Comparison of ENCODE assay signal across 28 mouse cellular contexts in genomic region chr5:90617859-90618258, GRCm38 (mm10). TPM values are rescaled to one million over a fixed set of nuclear protein-coding genes. Genes with fewer than 3 reads are reported as not detected.
DNase-seq lines count a peak whose midpoint lies in the region; ATAC-seq lines count a peak whose summit lies in the region.
"Had no signal": no experiment of that assay in that cellular context is flagged by ENCODE, and none has a peak within 500 bp of the region (broad histone marks: within the 10 kb centered on the region; RNA-seq: fewer than 3 reads in every experiment).

No protein-coding gene starts in this region.

- H3K4me3 ChIP-seq in midbrain, embryonic 16.5 days (ENCODE audit: low read depth, low read length) = no peak overlapping the region
- H3K4me3 ChIP-seq in midbrain, embryonic 10.5 days = no peak overlapping the region
- H3K4me3 ChIP-seq in intestine, embryonic 16.5 days (ENCODE audit: low read length) = no peak overlapping the region
- H3K4me3 ChIP-seq: embryonic facial prominence, embryonic 12.5 days; forebrain, embryonic 12.5 days; heart, embryonic 15.5 days; limb, embryonic 12.5 days; neural tube, embryonic 12.5 days had no signal

- H3K4me2 ChIP-seq in midbrain, embryonic 16.5 days (ENCODE audit: low read length) = no peak overlapping the region
- H3K4me2 ChIP-seq in intestine, embryonic 16.5 days (ENCODE audit: low read depth, low read length) = no peak overlapping the region
- H3K4me2 ChIP-seq: embryonic facial prominence, embryonic 12.5 days; forebrain, embryonic 12.5 days; heart, embryonic 15.5 days; hindbrain, embryonic 14.5 days; limb, embryonic 12.5 days; midbrain, embryonic 11.5 days; neural tube, embryonic 12.5 days had no signal

- no peak for DNase-seq in midbrain, embryonic 10.5 days (ENCODE audit: low spot score)
- peak; percentile 63 for DNase-seq in fat pad, adult 2 months (ENCODE audit: extremely low read depth, low read depth, low spot score)
- peak; percentile 39 for DNase-seq in yolk sac, embryonic 10.5 days (ENCODE audit: low spot score)
- no peak for DNase-seq in adrenal gland, postnatal 4 days (ENCODE audit: low spot score in 2 of 2)
- no peak for DNase-seq in cerebellum, adult 8-10 months
- DNase-seq: cerebellum, adult 11-12 months; cerebellum, postnatal 14 days; heart, postnatal 36 days; kidney, postnatal 25 days; layer of hippocampus, postnatal 36 days; lung, adult 18-20 months; lung, postnatal 4 days; retina, postnatal 1 day; right cerebral cortex, postnatal 25 days; thymus, adult 2 months; thymus, postnatal 4 days had no signal

- 0 out of 2 replicates have a peak, but pooled peaks cover 2% of the 10 kb centered on the region for H3K4me1 ChIP-seq in midbrain, embryonic 16.5 days (ENCODE audit: control insufficient read depth, insufficient read depth, low read length)
- no peaks in the 10 kb centered on the region for H3K4me1 ChIP-seq in midbrain, embryonic 10.5 days
- H3K4me1 ChIP-seq in intestine, embryonic 16.5 days (ENCODE audit: control insufficient read depth, insufficient read depth, low read length) = peaks cover 8% of the 10 kb centered on the region; the same call in 1 of the 2 replicates
- H3K4me1 ChIP-seq: embryonic facial prominence, embryonic 12.5 days; forebrain, embryonic 12.5 days; heart, embryonic 15.5 days; limb, embryonic 12.5 days; neural tube, embryonic 12.5 days had no signal

- ATAC-seq in midbrain, embryonic 16.5 days = 0 out of 2 replicates have a peak, but pooled peaks have one; percentile 14
- peak; percentile 47; the same call in 1 of the 2 replicates for ATAC-seq in intestine, embryonic 16.5 days

- 92% methylated on average over 3 of the region's 3 CpGs for WGBS in midbrain, embryonic 16.5 days
- 93% methylated on average over 3 of the region's 3 CpGs for WGBS in midbrain, embryonic 10.5 days
- 75% methylated on average over 3 of the region's 3 CpGs for WGBS in intestine, embryonic 16.5 days

- H3K9me3 ChIP-seq in midbrain, embryonic 16.5 days (replicated peaks; ENCODE audit: control insufficient read depth, low read length, poor library complexity, severe bottlenecking) = no peaks in the 10 kb centered on the region
- H3K9me3 ChIP-seq in midbrain, embryonic 10.5 days (replicated peaks) = no peaks in the 10 kb centered on the region
- H3K9me3 ChIP-seq in intestine, embryonic 16.5 days (ENCODE audit: control insufficient read depth, low read length) = 0 out of 2 replicates have a peak, but pooled peaks cover 4% of the 10 kb centered on the region
- H3K9me3 ChIP-seq: embryonic facial prominence, embryonic 12.5 days; forebrain, embryonic 12.5 days; heart, embryonic 15.5 days; limb, embryonic 12.5 days; neural tube, embryonic 12.5 days had no signal

- H3K36me3 ChIP-seq in midbrain, embryonic 16.5 days (ENCODE audit: control insufficient read depth, insufficient read depth, low read length) = no peaks in the 10 kb centered on the region
- no peaks in the 10 kb centered on the region for H3K36me3 ChIP-seq in midbrain, embryonic 10.5 days
- H3K36me3 ChIP-seq in intestine, embryonic 16.5 days (ENCODE audit: control insufficient read depth, insufficient read depth, low read length) = no peaks in the 10 kb centered on the region
- H3K36me3 ChIP-seq: embryonic facial prominence, embryonic 12.5 days; forebrain, embryonic 12.5 days; heart, embryonic 15.5 days; limb, embryonic 12.5 days; neural tube, embryonic 12.5 days had no signal

- no peak overlapping the region for H3K27ac ChIP-seq in midbrain, embryonic 16.5 days (ENCODE audit: low read length)
- no peak overlapping the region for H3K27ac ChIP-seq in midbrain, embryonic 10.5 days (replicated peaks)
- no peak overlapping the region for H3K27ac ChIP-seq in intestine, embryonic 16.5 days (ENCODE audit: low read length)
- H3K27ac ChIP-seq: embryonic facial prominence, embryonic 12.5 days; forebrain, embryonic 12.5 days; heart, embryonic 15.5 days; hindbrain, embryonic 14.5 days; limb, embryonic 12.5 days; neural tube, embryonic 12.5 days had no signal

- H3K9ac ChIP-seq in midbrain, embryonic 16.5 days (ENCODE audit: low read depth, low read length) = no peak overlapping the region
- no peak overlapping the region for H3K9ac ChIP-seq in intestine, embryonic 16.5 days (ENCODE audit: low read depth, low read length)
- H3K9ac ChIP-seq: embryonic facial prominence, embryonic 12.5 days; forebrain, embryonic 12.5 days; heart, embryonic 15.5 days; hindbrain, embryonic 14.5 days; limb, embryonic 12.5 days; neural tube, embryonic 12.5 days had no signal

- no peaks in the 10 kb centered on the region for H3K27me3 ChIP-seq in midbrain, embryonic 16.5 days (ENCODE audit: control insufficient read depth, insufficient read depth, low read depth, low read length)
- H3K27me3 ChIP-seq in midbrain, embryonic 10.5 days (ENCODE audit: low read depth, poor library complexity, severe bottlenecking) = no peaks in the 10 kb centered on the region
- H3K27me3 ChIP-seq in intestine, embryonic 16.5 days (replicated peaks; ENCODE audit: control insufficient read depth, insufficient read depth, low read length) = no peaks in the 10 kb centered on the region
- H3K27me3 ChIP-seq: embryonic facial prominence, embryonic 12.5 days; forebrain, embryonic 12.5 days; heart, embryonic 15.5 days; limb, embryonic 12.5 days; neural tube, embryonic 12.5 days had no signal

RNA-seq across cellular contexts. Expression of gene Rassf6, which starts 22.6 kb away (rescaled TPM):
- 2.2 and 2.5 TPM in 2 replicates for polyA plus RNA-seq in midbrain, embryonic 16.5 days (2015; fragmentation: Nextera tagmentation; extraction: Ambion mirVana)
- 0.37 TPM in 1 of 2 replicates, not detected in the other for polyA plus RNA-seq in midbrain, embryonic 10.5 days (2016; fragmentation: Nextera tagmentation; extraction: Ambion mirVana)
- polyA plus RNA-seq in intestine, embryonic 16.5 days (2015; fragmentation: Nextera tagmentation; extraction: Ambion mirVana) = 37.9 and 43.5 TPM in 2 replicates
- total RNA-seq in adrenal gland, postnatal 4 days (2021) = 1 to 10 TPM; 1.5 to 4.3 TPM
- total RNA-seq: gastrocnemius, adult 18-20 months; gastrocnemius, postnatal 4 days; heart, postnatal 36 days had no signal

RNA-seq across cellular contexts. Expression of gene 5830473C10Rik, which starts 57.0 kb away (rescaled TPM):
- polyA plus RNA-seq in midbrain, embryonic 16.5 days (2015; fragmentation: Nextera tagmentation; extraction: Ambion mirVana) = 0.15 TPM in 1 of 2 replicates, not detected in the other
- polyA plus RNA-seq in midbrain, embryonic 10.5 days (2016; fragmentation: Nextera tagmentation; extraction: Ambion mirVana) = not detected in 2 replicates
- 0.10 and 0.11 TPM in 2 replicates for polyA plus RNA-seq in intestine, embryonic 16.5 days (2015; fragmentation: Nextera tagmentation; extraction: Ambion mirVana)
- 1 to 10 TPM in 1 of 2 experiments, under 1 TPM in 1; 0.28 to 6.0 TPM for total RNA-seq in adrenal gland, postnatal 4 days (2021)
- total RNA-seq: gastrocnemius, adult 18-20 months; heart, postnatal 36 days; layer of hippocampus, postnatal 36 days had no signal
- polyA plus RNA-seq: forebrain, embryonic 12.5 days; heart, embryonic 15.5 days; limb, embryonic 12.5 days; midbrain, embryonic 11.5 days; neural tube, embryonic 12.5 days; spleen, adult 2 months; thymus, adult 2 months had no signal

Comparison
In these comparisons a context has a peak if more than half of its experiments do, and no peak if none do; other contexts are left out.
1. DNase-seq: peak in fat pad, adult 2 months (single experiment) and yolk sac, embryonic 10.5 days (single experiment); none in midbrain, embryonic 10.5 days (single experiment), adrenal gland, postnatal 4 days (0 of 2) and cerebellum, adult 8-10 months (single experiment).
2. RNA of gene Rassf6, which starts 22.6 kb away (polyA plus RNA-seq): 37.9 to 43.5 TPM in intestine, embryonic 16.5 days; 2.2 to 2.5 TPM in midbrain, embryonic 16.5 days and 0.37 TPM in midbrain, embryonic 10.5 days; every median in the first group is over 10 times any median in the second.